Mouse (Mus musculus): ENCODE results near the gene Robo1.

Gene Robo1

DNA sequence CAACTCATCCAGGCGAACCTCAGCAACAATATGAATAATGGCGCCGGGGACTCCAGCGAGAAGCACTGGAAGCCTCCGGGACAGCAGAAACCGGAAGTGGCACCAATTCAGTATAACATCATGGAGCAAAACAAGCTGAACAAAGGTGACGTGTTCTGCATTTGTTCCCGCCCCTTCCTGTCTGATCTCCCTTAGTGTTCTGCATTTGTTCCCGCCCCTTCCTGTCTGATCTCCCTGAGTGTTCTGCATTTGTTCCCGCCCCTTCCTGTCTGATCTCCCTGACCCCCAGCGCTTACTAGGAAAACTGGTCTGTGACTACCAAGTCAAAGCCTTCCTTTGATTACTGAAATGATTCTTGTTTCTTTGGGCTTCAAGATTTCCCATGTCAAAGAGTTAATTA, 696.5 kb downstream of the Robo1 start:
- no peak for DNase-seq (ENCODE audit: low spot score)

DNA sequence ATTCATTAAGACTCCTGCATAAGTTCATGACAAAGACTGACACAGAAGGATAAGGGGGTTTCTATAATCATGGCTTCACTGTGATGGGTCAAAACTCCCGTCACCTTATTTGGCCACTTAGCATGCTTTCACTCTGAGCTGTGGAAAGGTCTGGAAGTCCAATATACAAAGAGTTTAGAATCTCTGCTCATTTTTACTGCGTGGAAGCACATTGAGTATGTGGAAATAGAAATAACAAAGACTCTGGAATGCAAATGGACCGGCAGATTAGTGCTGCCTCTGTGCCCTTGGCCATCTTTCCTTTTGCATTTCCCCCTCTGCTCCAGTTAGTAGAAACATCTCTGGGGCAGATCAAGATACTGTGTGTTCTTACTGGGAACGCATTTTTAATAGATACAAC, 697.7 kb downstream of the Robo1 start:
- DNase-seq (ENCODE audit: low spot score) = no peak

DNA sequence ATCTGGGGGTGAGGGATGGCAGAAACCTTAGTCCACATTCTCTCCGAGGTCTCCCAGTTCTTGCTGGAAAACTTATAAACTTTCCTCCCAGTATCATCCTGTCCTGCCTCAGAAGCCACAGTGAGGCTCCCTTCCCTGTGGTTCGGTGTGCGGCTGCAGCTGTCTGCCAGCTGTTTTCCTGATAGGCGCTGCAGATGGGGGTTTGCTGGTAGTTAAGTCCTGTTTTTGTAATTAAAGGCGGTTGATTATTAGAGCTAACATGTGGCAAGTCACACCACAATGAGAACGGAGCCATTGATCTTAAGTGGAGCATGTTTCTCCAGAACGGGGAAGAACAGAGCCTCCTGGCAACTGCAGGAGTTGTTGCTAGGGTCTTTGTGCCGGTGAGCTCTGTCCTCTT, 699.3 kb downstream of the Robo1 start:
- no peak for DNase-seq (ENCODE audit: low spot score)

DNA sequence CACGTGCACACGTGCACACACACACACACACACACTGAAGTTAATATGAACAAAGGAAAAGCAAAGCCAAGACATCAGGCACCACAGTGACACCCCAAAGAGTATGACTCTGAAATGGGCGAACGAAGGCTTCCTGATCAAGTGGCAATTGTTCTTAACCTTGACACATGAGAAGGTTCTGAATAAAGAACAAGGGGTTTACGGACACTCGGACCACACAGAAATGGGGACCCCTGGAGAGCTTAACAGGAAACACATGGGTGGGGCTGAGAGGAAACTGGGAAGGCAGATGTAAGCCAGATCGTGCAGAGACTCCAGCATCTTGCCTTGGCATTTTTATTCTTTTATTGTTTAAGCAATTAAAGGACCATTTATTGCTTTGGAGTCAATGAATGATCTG, 703.2 kb downstream of the Robo1 start:
- no peak for DNase-seq (ENCODE audit: low spot score)

DNA sequence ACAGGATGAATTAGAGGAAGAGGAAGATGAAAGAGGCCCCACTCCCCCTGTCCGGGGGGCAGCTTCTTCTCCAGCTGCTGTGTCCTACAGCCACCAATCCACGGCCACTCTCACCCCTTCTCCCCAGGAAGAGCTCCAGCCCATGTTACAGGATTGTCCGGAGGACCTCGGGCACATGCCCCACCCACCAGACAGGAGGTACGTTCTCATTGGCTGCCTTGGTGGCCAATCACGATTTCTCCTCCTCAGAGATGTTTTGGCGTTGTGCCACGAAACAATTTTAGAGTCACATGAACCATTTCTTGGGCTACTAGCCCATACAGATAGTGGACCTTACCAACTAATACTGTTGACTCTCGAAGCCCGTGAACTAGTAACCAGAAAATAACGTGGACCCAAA, 704.8 kb downstream of the Robo1 start:
- DNase-seq (ENCODE audit: low spot score) = no peak

DNA sequence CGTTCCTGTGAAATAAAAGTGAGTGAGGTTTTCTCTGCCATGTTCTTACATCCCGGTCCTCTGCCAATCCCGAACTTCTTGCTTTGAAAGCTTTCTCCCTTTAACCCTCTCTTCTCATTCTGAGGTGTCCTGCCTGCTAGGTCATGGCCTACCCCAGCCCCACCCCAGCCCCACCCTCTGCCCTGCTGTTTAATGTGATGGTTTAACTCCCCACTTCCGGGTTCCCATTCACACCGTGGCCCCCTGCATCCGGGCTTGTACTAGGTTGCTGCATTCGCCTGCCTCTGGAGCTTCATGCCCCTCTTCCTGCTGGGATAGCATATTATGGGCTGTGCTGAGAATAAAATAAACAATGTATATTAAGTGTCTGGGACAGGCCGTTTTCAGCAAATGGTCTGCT, 706.4 kb downstream of the Robo1 start:
- no peak for DNase-seq (ENCODE audit: low spot score)

DNA sequence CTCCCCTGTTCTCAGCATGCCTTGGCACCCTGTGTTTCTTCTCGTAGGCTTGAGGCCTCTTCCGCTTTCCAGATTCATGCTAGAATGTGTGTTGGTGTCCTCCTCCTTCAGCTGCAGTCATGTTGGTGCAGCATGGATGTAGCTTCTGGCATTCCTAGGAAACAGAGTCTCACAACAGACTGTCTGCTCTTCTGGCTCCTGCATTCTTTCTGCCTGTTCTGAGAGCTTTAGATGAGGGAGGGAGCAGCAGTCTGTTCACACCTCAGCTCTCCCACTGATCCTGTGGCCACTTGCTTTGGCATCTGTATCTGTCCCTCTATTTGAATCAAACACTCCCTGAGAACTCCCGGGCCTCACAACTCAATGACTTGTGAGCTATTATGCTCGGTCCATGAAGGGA, 707.9 kb downstream of the Robo1 start:
- no peak for DNase-seq (ENCODE audit: low spot score)

DNA sequence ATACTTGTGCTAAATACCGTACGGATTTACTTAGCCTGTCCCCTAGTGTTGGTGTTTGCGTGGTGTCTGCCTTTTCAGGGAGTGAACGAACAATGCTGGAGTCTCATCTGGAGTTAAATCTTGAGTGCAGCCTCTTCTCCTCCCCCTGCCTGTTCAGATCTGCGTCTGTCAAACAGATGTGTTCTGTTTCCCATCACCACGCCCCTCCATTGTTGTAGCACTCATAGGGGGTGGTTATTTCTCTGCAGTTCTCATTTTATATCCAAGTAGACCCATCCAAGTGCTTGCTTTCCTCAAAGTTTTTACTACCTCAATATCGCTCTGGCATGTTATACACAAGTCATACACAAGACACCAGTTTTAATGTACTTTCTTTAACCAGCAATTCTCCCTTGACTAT, 708.7 kb downstream of the Robo1 start:
- DNase-seq (ENCODE audit: low spot score) = no peak

DNA sequence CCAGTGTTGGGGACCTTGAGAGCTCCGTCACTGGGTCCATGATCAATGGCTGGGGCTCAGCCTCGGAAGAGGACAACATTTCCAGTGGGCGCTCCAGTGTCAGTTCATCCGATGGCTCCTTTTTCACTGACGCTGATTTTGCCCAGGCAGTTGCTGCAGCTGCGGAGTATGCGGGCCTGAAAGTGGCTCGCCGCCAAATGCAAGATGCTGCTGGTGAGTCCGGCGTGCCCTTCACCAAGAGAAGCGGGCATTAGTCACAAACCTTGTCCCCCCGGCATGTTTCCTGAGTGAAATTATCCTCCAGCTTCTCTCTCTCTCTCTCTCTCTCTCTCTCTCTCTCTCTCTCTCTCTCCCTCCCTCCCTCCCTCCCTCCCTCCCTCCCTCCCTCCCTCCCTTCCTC, 716.2 kb downstream of the Robo1 start:
- no peak for DNase-seq (ENCODE audit: low spot score)

DNA sequence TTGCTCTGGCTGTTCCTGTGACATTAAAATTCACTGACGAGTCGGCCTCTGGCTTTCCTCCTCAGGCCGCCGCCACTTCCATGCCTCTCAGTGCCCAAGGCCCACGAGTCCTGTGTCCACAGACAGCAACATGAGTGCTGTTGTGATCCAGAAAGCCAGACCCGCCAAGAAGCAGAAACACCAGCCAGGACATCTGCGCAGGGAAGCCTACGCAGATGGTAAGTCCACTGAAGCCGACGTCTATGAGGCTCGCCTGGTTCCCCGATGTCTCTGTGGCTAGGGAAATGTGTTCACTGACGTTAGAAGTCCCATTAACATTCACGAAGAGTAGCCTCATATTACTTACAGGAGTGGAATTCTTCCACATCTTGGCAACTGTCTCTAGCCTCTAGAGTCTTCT, 719.6 kb downstream of the Robo1 start:
- DNase-seq (ENCODE audit: low spot score) = no peak

DNA sequence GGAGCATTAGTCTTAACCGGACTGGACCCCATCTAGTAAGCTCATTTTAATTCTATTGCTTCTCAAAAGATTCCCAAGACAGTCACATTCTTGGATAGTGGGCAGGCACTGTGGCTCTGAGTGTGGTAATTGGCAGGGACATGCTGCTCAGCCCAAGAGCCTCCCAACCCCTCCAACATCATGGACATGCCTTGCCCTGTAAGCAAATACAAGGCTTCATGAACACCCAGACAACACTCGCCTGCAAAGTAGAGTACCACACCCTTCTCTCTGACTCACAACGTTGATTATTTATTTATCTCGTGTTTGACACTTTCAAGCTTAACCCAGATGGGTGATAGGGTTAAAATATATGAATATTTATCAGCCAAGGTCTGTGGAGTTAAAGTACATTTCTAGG, 722.9 kb downstream of the Robo1 start:
- no peak for DNase-seq (ENCODE audit: low spot score)

DNA sequence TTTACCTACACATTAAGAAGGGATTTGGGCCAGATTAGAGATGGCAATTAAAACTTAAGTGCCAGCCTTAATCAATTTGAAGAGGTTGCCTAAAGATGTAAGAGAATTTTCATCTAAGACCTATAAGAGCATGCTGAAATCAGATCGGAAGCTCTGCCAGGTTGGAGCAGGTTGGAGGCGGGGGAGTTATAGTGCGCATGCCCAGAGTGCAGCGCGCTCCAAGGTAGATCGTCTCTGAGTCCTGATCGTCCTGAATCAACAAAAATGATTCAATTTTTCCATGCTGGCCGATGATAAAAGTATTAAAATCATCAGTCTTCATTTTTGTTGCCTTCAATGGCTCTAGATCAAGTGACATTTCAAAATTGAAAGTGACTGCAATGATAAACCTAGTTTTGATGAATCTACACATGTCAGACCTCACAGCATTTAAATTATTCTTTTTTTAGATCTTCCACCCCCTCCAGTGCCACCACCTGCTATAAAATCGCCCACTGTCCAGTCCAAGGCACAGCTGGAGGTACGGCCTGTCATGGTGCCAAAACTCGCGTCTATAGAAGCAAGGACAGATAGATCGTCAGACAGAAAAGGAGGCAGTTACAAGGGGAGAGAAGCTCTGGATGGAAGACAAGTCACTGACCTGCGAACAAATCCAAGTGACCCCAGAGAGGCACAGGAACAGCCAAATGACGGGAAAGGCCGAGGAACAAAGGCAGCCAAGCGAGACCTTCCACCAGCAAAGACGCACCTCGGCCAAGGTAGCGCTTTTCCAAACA, 727.3 kb downstream of the Robo1 start:
- DNase-seq (ENCODE audit: low spot score) = no peak

DNA sequence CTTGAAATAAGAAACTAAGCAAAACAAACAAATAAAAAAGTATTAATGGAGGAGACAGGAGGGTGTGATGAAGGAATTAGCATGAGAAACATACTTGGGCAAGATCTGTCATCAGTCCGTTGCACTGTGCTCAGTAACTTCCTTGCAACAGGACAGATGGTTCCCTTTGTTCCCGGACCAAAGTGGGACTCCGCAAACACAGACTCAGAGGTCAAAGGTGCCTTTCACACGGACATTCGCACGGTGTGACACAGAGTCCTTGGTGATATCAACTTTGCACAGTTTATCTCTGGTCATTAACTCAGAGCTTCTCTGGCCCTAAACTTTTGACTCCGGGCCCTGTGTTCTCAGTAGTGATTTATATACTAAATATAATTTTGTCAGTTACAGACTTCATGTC, 730.4 kb downstream of the Robo1 start:
- no peak for DNase-seq (ENCODE audit: low spot score)

DNA sequence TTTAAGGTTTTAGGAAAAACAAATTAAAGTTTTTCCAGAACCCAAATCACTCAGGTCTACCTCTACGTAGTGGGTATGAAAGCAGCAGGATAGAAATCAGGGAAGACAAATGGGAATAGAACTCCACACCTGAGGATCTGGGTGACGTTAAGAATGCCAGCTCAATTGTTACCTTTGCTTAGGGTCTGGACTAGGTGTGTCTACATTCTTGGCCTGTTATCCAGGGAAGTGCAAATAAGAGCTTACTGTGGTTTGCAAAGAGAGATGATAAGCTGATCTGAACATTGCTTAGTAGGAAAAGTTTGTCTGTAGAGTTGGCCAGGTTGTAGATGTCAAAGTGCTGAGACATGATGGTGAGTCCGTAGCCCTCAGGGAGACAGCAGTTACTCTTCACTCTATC, 754.4 kb downstream of the Robo1 start:
- no peak for DNase-seq (ENCODE audit: low spot score)

DNA sequence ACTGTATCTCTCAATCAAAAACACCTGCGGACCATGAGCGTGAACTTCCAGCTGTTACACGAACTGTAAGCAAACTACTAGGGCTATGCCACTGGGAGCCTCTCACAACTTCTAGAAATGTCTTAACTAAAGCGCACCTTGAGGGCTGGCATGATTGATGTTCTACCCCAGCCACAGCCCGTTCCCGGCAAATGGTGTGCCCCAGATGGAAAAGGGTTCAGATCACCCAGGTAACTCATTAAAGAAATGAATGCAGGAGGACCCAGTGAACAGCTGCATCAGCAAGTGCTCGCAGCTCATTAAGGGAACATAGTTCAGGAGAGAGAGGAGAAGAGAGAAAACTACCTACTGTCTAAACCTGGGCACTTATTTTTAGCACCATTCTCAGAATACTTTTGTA, 759.7 kb downstream of the Robo1 start:
- no peak for DNase-seq (ENCODE audit: low spot score)

DNA sequence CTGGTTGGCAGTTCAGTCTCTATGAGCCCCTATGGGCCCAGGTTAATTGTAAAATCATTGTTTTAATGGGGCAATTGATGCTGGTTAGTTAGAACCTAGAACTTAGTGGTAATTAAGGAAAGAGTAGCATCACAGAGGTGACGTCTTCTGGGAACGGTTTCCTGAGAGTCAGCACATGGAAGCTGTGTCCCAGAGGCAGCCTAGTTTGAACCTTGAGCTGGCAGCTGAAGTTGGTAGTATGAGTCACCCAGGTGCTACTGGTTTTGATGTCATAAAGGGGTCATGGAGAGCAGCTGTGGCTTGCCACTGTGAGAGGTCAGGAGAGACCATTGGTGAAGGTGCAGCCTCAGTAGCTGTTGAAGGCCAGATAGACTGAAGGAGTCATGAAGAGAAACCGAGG, 763.9 kb downstream of the Robo1 start:
- DNase-seq (ENCODE audit: low spot score) = no peak

DNA sequence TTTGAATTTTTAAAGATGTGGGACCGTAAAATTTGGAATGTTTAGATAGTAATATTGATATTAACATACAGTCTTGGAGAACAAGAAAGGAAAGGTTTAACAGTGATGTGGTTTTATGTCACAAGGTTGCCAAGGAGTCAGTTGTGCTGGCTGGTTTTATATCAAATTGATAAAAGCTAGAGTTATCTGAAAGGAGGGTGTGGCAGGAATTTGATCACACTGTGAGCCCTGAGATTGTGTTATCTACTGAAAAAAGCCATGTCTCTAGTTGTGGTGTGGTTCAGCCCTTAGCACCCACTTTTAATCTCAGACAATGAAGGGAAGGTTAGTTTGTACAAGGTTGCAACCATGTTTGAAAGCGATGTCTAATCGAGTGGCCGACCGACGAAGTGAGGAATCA, 764.8 kb downstream of the Robo1 start:
- no peak for DNase-seq (ENCODE audit: low spot score)

DNA sequence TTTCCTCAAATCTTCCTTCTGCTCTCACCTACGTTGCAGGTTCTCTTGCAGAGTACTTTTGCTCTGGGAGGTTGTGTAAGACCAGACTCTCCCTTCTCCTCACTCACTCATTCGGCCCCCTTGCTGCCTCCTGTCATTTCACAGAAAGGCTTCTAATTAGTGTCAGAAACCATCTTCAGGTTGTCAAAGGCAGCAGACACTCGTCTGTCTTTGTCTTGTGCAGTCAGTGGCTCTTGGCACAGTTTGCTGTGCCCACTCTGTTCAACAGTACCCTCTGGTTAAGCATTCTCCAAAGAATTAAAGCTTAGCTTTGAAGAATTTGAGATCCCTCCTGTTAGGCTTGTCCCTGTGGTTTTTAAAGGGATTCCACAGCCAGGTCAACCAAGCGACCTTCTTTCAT, 774.3 kb downstream of the Robo1 start:
- no peak for DNase-seq (ENCODE audit: low spot score)

DNA sequence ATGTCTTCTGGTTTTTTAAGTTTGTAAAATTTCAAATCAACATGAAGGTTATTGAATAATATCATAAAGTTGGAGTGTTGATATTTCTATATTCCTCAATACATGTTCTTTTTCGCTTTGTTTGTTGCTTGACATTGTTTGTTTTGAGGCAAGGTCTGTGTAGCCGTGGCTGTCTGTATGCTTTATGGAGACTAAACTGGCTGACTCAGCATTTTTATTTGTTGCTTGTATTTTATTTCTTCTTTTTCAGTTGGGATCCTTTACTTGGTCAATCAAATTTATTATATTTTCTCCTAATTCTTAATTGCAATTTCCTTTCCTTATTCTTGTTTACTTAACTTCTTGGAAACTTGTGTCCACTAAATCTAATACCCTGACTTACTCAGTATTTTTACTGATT, 775.0 kb downstream of the Robo1 start:
- no peak for DNase-seq (ENCODE audit: low spot score)

Data from T-cell, adult 2 months (primary cell).